8 mouse cellular contexts compared by ENCODE assay signal in the genomic region with DNA sequence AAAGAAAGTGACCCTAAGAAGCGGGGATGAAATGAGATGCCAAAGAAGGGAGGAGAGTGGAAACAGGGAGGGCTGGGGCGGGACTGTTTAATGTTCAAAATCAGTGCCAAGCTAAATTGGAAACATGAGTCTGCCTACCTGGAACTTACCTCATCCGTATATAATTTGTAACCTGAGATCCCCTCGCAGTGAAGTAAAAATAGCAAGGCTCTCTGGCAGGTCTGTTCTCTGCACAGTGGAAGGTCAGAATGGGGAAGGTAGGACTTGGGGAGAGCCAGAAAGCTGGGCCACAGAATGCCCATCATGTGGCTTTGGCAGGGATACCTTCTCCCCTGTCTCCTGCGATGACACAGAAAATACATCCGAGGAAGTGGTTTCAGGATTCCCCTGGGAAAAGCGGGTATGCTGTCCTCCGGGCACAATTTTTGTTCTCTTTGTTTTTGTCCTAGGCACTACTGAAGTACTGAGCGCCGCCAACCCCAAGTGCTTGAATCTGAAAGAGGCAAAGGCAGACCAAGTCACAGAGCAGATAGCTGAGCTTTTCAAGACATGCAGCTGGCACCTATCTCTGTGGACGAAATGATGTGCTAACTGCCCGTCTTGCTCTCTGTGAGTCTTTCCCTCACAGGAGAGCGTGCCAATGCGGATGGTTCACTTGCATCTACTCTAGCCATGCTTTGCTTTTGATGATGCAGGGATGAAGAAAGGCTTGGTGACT.
A peak's percentile ranks its signal among the peaks of the same experiment; 100 is the strongest.
DNase-seq lines count a peak whose midpoint lies in the region; ATAC-seq lines count a peak whose summit lies in the region.
"Had no signal": no experiment of that assay in that cellular context is flagged by ENCODE, and none has a peak within 500 bp of the region (broad histone marks: within the 10 kb centered on the region; RNA-seq: fewer than 3 reads in every experiment).

No protein-coding gene starts in this region.

- 42% methylated on average over 14 of the region's 14 CpGs for WGBS in embryonic facial prominence, embryonic 13.5 days
- 44% methylated on average over 14 of the region's 14 CpGs for WGBS in limb, embryonic 15.5 days

- H3K4me3 ChIP-seq in embryonic facial prominence, embryonic 13.5 days, result peak overlapping the region; percentile 19
- peak overlapping the region; percentile 21 for H3K4me3 ChIP-seq in limb, embryonic 15.5 days
- H3K4me3 ChIP-seq: layer of hippocampus, adult 2 months had no signal

- H3K9ac ChIP-seq in embryonic facial prominence, embryonic 13.5 days, result peak overlapping the region; percentile 51; the same call in 1 of the 2 replicates
- no peak overlapping the region for H3K9ac ChIP-seq in limb, embryonic 15.5 days

- no peaks in the 10 kb centered on the region for H3K27me3 ChIP-seq in embryonic facial prominence, embryonic 13.5 days
- H3K27me3 ChIP-seq in limb, embryonic 15.5 days, result no peaks in the 10 kb centered on the region

- H3K4me1 ChIP-seq in embryonic facial prominence, embryonic 13.5 days, result peaks cover 14% of the 10 kb centered on the region
- peaks cover 12% of the 10 kb centered on the region for H3K4me1 ChIP-seq in limb, embryonic 15.5 days

- DNase-seq in cerebellum, adult 9-10 months, result peak; percentile 81
- peak; percentile 64 to 71 for DNase-seq in heart, postnatal 10 days
- no peak for DNase-seq in layer of hippocampus, postnatal 14 days (ENCODE audit: low spot score in 2 of 2)
- no peak for DNase-seq in right cerebral cortex, postnatal 10 days (ENCODE audit: low spot score in 2 of 2)
- DNase-seq in layer of hippocampus, adult 18-20 months (ENCODE audit: low spot score in 2 of 2), result no peak

- H3K9me3 ChIP-seq in embryonic facial prominence, embryonic 13.5 days, result no peaks in the 10 kb centered on the region
- no peaks in the 10 kb centered on the region for H3K9me3 ChIP-seq in limb, embryonic 15.5 days

- no peaks in the 10 kb centered on the region for H3K36me3 ChIP-seq in embryonic facial prominence, embryonic 13.5 days
- H3K36me3 ChIP-seq in limb, embryonic 15.5 days, result no peaks in the 10 kb centered on the region

- peak overlapping the region; percentile 91 for H3K27ac ChIP-seq in embryonic facial prominence, embryonic 13.5 days
- peak overlapping the region; percentile 88 for H3K27ac ChIP-seq in limb, embryonic 15.5 days
- H3K27ac ChIP-seq: layer of hippocampus, adult 2 months had no signal

- intact Hi-C loops in heart, postnatal 10 days (cut with DNase I), result loop anchor here (5.0 to 10.0 kb wide), 3 partner anchors 67 to 498 kb away; no protein-coding TSS in a partner anchor

- peak overlapping the region; percentile 49 for H3K4me2 ChIP-seq in embryonic facial prominence, embryonic 13.5 days
- peak overlapping the region; percentile 37 for H3K4me2 ChIP-seq in limb, embryonic 15.5 days

- ATAC-seq in embryonic facial prominence, embryonic 13.5 days (ENCODE audit: insufficient number of reproducible peaks, insufficient read depth, low FRiP score, low TSS enrichment, low read depth), result peak; percentile 84
- peak; percentile 76 for ATAC-seq in limb, embryonic 15.5 days (ENCODE audit: insufficient number of reproducible peaks, low FRiP score, low TSS enrichment, low read depth)

Comparison
In these comparisons a context has a peak if more than half of its experiments do, and no peak if none do; other contexts are left out.
1. DNase-seq: peak in cerebellum, adult 9-10 months (single experiment) and heart, postnatal 10 days (2 of 2); none in layer of hippocampus, postnatal 14 days (0 of 2), right cerebral cortex, postnatal 10 days (0 of 2) and layer of hippocampus, adult 18-20 months (0 of 2).